Mouse (Mus musculus) thymus, postnatal 36 days (tissue): ENCODE data around the gene Lgals8.
"Not testable (repeated sequence)": the region's sequence is repeated elsewhere in the genome, so short reads cannot be mapped to it uniquely, and the experiment has no call there.

Experiments used
- DNase-seq, 2 experiments: peaks; one replicate each; pipeline ENCODE4 v3.0.0; 2022; ENCODE audit warnings: mixed read lengths in 2 of 2

Lgals8 gene

DNA sequence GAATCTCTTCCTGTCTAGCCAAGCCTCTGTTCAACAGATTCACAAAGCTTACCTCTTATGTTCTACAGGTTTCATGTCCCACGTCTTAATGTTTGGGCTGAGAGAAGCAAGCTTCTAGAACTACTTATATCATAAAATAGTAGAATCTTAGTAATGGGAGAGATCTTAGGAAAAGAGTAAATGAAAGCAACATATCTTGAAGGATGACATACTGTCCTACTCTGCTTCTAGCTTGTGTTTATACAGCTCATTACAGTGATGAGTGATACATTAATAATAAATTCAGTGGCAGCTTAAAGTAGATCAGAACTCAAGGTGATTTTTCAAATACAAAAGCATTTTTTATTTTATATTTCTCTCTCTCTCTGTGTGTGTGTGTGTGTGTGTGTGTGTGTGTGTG lies at the start of gene Lgals8:
TSS of gene Lgals8 (minus strand) at position 101 of the 400 bp plus-strand sequence.
- no peak for DNase-seq

DNA sequence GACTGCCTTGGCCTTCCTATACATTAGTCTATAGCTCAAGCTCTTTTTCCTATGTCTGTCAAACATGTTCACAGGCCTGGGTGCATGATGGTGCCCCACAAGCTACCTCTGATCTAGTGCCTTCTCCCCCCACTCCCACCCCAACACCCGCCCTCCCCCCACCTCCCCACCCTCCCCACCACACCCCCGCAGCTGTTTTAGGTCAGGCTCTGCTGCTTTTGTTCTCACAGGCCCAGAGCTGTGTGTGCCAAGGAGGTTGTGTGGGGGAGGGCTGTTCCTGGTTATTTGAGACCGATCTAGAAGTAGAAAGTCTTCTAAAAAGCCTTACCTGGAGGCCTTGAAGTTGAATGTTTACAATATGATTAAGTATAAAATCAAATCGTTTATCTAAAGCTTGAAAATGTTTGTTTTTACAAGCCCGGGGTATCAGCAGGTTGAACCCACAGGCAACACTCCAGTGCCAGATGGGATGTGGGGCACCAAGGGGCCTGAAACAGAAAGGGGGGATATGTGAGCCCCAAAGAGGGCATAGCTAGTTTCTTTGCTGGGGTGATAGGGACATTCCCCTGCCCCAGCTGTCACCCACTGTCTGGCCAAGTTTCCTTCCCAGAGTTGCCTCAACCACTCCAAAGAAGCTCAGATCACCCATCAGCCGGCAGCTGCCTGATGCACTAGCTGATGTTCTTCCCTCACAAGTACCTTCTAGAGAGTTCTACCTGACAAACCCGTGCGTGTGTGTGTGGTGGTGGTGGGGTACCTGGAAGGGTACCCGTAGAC lies 46.6 kb upstream of the Lgals8 start:
- DNase-seq = peak; percentile 67 to 79

DNA sequence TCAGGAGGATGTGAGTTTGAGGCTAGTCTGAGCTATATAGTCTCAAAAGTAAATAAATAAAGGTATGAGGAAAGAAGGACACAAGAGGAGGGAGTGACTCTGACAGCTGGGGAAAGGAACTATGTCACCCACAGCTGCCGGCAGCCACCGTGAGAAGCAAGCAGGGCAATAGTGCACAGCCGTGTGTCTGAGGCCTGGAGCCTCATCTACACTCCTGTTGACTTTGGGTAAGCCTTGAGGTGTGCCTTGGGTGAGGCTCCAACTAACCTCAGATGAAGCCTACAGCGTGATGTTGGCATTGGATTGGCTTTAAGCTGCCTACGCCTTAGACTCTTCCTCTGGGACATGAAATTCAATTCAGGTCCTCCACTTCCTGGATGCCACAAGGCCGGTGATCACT lies 45.3 kb upstream of the Lgals8 start:
- peak; percentile 52 to 79 for DNase-seq

DNA sequence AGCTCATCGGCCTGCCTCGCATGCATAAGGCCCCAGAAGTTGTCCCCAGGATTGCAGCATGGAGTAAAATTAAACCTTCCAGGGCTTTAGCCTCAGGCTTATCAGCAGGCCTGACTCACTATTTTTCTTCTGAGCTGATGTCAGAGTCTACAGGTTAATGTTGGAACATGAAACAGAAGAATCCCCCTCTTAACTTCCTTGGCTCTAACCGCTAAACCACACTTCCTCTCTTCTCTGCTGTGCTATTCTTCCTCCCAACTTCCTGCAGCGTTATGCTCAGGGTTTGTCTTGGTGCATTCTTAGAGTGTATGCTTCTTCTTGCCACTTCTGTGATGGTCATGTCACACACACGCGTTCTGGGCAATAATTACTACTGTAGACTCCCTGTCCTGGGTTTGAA lies 42.7 kb upstream of the Lgals8 start:
- peak; percentile 45 to 52 for DNase-seq

DNA sequence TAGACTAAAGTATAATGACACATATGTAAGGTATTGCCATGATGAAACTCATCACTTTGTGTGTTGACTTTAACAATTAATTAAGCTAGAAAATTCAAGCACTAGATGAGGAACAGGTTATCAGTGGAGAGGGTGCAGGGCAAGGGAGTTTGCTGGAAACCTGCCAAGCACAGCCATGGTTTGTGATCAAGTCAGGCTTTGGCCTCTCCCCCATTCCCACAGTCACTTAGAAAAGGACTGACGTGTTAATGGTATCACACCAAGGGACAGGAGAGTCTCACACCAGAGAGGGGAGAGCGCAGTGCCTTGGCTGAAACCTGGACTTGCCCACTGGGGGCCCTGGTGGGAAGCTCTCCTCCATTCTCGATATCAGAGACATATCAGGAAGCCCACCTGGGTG lies 40.6 kb upstream of the Lgals8 start:
- DNase-seq = no peak

GRCm38 (mm10) chr13:12503238-12503751 lies 38.6 kb upstream of the Lgals8 start:
- peak; percentile 37 to 40 for DNase-seq

GRCm38 (mm10) chr13:12502665-12503237 lies 38.0 kb upstream of the Lgals8 start:
- no peak for DNase-seq

GRCm38 (mm10) chr13:12499107-12499506 lies 34.4 kb upstream of the Lgals8 start:
- no peak for DNase-seq

GRCm38 (mm10) chr13:12497809-12498208 lies 33.1 kb upstream of the Lgals8 start:
- no peak for DNase-seq

DNA sequence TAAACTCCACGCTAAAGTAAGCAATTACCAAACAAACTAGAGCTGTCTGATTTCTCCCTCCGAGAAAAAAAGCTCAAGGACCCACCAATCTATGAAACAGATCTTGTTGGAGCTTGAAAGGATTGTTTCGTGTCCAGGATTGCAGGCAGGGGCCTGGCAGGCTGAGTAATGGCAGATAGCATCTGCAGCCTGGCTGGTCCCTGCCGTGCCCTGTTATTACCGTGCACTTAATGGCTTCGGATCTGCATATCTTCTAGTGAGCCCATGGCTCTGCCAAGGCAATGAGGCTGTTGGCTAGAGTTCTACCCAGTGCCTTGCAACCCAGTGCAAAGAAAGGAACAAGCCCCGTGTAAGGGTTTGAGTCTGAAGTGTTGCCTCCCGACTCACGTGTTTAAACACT lies 30.0 kb upstream of the Lgals8 start:
- DNase-seq = no peak

DNA sequence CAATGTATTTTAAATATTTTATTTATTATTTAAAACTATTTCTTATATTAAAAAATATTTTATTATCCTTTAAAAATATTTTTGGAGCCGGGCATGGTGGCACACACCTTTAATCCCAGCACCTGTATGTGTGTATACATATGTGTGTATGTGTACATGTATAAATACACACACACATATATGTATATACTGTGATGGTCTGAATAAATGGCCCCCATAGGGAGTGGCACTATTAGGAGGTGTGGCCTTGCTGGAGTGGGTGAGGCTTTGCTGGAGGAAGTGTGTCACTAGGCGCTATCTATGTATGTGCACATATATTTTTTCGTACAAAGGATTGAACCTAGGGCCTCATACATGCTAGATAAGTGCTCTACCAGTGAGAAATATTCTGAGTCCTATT lies 27.8 kb upstream of the Lgals8 start:
- no peak for DNase-seq

DNA sequence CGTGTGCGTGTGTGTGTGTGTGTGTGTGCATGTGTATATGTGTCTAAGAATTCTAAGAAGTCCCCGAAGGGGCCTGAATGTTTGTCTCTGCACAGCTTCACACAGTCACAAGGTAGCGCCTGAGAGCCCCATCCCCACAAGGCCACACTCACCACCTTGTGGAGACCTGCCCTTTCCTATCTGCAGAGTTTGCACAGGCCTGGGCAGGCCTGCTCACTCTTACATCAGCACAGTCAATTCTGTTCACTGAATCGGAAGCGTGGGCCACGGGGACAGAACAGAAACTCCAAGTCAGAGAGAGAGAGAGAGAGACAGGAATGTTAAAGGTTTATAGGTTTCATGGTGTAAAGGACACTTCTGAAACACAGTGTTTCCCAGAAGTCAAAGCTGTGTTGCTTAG lies 20.9 kb upstream of the Lgals8 start:
- DNase-seq = no peak

DNA sequence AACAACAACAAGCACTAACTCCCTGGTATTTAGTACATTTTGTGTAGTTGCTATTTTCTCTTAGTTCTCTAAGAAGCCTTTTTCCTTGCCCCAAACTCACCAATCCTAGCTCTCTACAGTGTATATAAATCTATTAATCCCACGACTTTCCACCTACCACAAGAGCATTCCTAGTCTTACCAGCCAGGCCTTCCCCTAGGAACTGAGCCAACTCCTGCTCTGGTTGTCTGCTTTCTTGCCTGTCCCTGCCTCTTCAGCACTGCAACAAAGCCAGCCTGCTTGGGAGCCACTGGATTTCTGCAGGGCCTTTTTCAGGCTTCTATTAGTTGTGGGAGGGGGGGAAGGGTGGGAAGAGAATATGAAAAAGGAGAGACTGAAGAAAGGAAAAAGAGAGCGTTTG lies 20.5 kb upstream of the Lgals8 start:
- DNase-seq = no peak

GRCm38 (mm10) chr13:12479802-12480201 lies 15.1 kb upstream of the Lgals8 start:
- DNase-seq = no peak

- no peak for DNase-seq
These were observed 13.6 kb upstream of the Lgals8 start for GRCm38 (mm10) chr13:12478301-12478700.

DNA sequence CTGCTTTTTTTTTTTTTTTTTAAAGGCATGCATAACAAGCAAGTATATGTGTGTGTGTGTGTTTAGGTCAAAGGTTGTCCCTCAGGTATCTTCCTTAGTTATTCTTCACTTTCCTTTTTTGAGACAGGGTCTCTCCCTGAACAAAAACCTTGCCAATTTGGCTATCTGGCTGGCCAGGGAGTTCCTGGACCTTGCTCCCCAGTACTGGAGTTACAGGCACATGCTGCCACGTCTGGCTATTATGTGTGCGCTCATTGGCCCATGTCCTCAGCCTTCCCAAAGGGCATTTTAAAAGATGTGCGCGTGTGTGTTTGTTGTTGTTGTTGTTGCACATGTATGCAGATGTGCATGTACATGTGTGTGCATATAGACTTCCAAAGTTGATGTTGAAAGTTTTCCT lies 12.1 kb upstream of the Lgals8 start:
- DNase-seq = no peak

DNA sequence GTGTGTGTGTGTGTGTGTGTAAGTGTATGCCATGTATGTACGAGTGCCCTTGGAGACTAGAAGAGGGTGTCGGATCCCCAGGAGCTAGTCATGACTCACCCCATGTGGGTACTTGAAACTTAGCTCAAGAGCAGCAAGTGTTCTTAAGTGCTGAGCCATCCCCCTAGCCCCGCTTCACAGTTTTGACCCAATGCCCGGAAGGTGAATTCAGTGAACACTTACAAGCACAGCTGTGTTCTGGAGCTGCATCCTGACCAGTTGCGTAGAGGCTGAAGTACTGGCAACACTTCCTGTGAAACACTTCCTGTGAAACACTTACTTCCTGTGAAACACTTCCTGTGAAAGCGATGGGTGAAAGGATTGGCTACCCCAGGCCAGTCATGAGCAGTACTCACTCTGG lies 10.5 kb upstream of the Lgals8 start:
- DNase-seq = peak; percentile 22 to 32

GRCm38 (mm10) chr13:12473724-12474378 lies 9.1 kb upstream of the Lgals8 start:
- peak; percentile 72 to 78 for DNase-seq

- DNase-seq = no peak
These were observed 3.7 kb upstream of the Lgals8 start for GRCm38 (mm10) chr13:12468488-12468887.

DNA sequence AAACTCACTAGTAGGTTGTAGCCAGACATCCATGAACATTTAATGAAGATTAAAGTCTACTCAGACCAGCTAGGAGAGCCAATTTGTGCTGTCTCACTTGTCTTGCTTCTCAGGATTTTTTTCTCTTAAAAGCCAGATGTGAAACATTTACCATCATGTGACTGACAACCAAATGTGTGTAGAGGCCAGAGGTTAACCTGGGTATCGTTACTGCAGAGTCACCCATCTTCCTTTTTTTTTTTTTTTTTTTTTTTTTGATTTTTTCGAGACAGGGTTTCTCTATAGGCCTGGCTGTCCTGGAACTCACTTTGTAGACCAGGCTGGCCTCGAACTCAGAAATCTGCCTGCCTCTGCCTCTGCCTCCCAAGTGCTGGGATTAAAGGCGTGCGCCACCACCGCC lies 585 bp downstream of the Lgals8 start:
- not testable (repeated sequence) for DNase-seq

- DNase-seq = no peak
These were observed 2.1 kb downstream of the Lgals8 start for GRCm38 (mm10) chr13:12462623-12463022.

DNA sequence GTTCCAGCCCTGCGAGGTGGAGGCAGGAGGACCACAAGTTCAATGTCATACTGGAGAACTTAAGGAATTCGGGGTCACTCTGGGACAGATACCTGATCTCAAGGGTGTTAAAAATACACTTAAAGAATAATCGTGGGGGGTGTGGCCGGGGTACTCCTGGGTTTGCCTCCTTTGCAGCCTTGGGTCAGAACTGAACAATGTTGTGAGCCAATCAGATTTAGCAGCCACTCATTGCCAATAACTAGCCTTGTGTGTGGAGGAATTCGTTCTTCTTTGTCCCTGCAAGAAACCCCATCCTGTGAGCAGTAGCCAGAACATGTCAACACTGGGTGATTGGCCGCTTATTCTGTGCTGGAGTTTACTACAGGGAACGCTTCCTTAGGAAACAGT lies 3.0 kb downstream of the Lgals8 start:
- DNase-seq = no peak

GRCm38 (mm10) chr13:12460881-12461729 lies 3.6 kb downstream of the Lgals8 start:
- peak; percentile 95 to 96 for DNase-seq
